Mouse (Mus musculus): Measurements from ENCODE around the gene Nsl1.
A peak's percentile ranks its signal among the peaks of the same experiment; 100 is the strongest.
"Not testable (repeated sequence)": the region's sequence is repeated elsewhere in the genome, so short reads cannot be mapped to it uniquely, and the experiment has no call there.

Nsl1 gene

DNA sequence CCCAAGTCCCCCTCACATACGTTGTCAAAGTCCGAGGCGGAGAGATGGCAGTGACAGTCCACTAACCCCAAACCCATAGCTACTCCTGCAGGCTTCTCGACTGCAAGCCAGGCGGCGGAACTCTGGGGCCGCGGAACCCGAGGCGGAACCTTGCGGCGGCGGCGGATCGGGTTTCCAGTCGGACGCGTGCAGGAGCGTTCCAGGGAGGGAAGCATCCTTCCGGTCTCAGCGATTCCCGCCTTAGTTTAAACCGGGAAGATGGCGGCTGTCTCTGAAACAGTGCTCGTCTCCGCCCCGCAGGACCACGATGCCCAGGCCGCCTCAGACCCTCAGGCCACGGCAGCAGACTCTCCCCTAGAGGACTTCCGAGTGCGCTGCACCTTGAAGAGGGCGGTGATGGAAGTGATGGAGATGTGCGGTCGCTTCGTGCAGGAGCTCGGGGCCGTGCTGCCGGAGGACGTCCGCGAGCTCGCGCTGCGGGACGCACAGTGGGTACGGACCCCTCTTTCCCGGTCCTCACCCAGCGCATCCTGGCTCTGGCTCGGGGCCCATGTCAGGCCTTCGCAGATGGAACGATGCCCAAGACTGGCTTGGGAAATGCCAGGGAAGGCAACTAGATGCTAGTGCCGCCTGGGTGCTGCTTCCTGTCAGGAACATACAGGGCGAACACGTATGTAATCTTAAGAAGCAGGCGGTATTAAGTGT lies at the start of gene Nsl1, which contains the start of gene Tatdn3:
Gene Nsl1, plus strand, starts transcription at position 232 of the 705 bp plus-strand sequence.
Gene Tatdn3, minus strand, starts transcription at position 152 of the 705 bp plus-strand sequence.
- DNase-seq: peak; percentile 90

DNA sequence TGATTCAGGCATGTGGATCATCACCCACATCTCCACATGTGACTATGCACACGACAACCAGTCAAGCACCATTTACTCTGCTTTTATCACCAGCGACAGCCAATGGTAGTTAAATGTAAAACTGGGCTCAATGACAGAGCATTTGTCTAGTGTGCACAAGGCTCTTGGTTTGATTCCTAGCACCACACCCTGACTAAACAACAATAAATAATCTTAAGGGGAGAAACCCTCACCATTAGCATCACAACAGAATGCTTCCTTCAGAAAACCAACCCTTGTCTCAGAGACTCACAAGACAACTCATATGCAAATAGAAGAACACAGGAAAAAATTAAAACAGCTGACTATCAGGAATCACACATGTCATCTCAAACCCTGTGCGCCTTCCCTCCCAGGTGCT lies 48.5 kb upstream of the Nsl1 start:
- no peak for DNase-seq

DNA sequence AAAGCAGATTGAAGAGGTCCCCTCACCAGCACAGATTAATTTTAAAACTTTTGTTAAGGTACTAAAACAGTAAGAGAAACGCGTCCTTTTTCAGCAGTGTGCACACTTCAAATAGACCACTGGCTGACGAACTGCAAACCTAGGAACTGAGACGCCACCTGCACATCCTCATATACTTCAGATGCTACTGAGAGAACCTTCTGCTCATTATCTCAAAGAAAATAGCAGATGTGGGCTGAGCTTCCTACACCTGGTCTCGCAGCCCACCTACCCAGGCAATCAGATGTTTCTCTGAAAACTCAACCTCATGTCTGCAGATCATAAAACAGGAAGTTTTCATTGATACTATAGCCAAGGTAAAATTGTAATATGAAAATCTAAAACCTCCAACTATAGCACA lies 43.0 kb upstream of the Nsl1 start:
- DNase-seq: no peak

DNA sequence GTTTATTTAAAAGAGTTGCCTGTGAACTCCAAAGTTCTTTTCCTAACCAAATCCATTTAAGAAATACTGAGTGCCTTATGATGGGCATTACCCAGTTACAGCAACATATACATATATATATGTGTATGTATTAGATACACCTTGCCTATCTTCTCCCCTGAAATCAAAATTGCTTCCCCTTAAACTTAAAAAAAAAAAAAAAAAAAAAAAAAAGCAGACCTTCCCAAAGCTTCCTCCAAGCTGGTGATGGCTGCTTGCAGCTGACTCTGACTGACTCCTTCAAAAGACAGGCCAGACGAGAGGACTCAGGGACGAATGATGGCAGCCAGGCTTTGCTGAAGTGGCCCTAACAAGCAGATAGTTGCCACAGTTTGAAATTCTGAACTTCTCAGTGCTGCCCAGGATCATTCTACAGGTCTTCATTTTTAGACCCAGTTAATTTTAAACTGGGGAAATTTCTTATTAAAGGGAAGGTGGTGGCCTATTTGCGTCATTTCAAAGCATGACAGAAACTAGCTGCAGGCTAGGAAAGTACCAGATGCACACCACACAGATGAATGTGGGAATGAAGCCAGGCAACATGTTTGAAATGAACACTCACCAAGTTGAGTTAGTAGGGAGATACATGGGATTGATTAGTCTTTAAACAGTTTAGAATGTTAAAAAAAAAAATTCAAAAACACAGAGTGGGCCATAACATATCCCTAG lies 42.4 kb upstream of the Nsl1 start:
- DNase-seq: no peak

DNA sequence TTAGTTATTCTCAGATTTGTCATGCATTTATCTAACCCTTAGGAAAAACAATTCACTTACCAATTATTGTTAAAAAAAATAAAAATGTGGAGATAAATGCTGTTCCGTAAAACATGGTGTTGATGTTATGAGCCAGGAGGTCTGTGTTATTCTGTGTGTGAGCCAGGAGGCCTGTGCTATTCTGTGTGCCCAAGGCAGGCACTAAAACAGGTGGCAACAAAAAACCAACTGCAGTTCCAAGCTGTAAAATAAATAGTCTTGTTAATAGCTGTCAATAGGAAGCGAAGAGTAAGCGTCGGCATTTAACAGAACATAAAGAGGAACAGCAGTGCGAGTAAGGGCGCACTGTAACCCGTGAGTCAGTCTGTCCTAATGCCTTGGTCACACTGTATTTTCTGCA lies 41.8 kb upstream of the Nsl1 start:
- no peak for DNase-seq

DNA sequence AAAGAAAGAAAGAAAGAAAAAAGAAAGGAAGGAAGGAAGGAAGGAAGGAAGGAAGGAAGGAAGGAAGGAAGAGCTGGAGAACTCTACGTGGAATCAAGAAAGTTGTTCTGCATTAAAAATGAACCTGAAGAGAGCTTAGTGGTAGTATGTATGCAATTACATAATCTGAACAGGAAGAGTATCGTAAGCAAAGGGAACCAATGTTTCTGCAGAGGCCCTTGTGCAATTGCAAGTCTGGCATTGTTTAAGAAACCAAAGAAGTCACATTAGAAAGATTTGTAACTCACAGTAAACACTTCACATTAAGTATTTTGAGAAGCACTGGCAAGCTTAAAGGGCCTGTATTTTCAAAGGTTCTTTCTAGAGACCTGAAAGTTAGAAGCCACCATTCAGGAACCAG lies 39.7 kb upstream of the Nsl1 start:
- DNase-seq: no peak

DNA sequence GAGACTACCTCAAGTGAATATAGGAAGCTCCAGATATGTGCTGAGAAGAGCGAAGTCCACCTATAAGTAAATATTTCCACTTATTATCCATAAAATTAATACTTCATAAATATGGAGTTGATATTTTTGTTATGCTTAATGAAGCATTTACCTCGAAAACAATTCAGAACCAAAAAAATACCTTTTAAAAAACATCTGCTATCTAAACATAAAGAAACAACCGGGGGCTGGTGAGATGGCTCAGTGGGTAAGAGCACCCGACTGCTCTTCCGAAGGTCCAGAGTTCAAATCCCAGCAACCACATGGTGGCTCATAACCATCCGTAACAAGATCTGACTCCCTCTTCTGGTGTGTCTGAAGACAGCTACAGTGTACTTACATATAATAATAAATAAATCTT lies 39.0 kb upstream of the Nsl1 start:
- not testable (repeated sequence) for DNase-seq

DNA sequence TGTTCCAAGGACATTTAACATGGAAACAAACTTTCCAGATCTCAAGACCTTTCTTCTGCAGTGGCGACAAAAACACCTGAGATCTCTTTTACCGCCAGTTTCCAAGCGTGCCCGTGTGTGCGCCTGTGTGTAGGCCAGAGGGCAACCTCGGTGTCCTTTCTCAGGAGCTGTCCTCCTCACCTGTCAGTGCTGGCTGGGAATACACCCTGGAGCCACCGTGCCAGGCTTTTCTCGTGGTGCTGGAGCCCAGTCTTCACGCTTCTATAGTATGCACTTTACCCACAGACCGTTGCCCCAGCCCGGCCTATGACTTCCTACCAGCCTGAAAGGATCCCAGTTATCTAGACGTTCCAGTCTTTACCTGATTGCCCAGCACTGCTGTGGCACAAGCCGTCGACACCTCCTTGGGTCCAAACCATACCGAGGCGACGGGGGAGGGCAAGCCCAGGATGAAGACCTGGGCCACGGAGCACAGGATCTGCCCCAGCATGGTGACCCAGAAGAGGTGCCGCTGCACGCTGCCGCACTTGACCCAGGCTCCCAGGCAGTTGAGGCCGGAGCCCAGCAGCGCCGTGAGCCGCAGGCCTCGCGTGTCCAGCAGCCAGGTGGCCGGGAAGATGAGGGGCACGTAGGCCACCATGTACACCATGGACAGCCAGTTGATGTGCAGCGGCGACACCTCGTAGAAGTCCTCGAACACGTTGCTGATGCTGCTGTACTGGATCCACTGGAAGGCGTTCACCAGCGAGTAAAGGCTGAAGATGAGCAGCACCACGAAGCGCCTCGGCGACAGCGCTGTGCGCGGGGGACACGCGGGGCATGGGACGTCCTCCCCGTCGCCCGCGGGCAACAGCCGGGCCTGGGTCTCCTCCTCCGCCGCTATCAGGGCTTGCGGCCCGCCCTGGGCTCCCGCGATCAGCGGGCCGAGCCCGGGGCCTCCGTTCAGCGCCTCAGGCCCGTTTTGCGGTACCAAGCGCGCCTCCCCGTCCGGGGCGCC lies 37.5 kb upstream of the Nsl1 start:
- DNase-seq: no peak

DNA sequence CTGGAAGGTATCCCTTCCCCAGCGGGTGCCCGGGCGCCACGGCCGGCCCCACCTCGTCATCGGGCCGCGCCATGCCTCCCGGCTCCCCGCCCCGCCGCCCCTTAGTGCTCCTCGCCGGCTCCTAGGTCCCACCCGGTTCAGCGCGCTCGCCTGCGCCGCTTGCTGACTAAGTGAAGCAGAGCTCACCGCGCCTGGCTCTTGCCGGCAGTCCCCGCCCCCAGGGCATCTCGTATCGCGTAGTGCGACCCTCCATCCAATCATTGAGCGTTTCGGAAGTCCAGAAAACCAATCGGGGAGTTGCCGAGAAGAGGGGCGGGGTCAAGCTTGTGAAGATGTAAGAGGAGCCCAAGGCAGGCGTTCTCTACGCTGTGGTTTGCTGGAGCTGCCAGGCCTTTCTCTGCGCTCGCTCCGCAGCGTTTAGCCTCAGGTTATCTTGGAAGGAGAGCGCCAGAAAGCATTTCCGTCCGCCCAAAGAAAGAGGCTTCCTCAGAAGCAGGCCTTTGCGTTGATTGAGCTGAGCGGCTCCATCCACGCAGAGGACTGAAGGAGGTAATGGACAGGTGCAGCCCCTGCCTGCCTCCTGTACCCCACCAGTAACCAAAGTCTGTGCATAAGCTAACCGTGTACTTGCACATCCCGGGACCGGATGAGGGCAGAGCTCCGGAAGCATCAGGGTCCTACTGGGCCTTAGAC lies 36.6 kb upstream of the Nsl1 start, which contains the start of gene Flvcr1:
Gene Flvcr1, minus strand, starts transcription at position 138 of the 693 bp plus-strand sequence.
- DNase-seq: peak; percentile 100

DNA sequence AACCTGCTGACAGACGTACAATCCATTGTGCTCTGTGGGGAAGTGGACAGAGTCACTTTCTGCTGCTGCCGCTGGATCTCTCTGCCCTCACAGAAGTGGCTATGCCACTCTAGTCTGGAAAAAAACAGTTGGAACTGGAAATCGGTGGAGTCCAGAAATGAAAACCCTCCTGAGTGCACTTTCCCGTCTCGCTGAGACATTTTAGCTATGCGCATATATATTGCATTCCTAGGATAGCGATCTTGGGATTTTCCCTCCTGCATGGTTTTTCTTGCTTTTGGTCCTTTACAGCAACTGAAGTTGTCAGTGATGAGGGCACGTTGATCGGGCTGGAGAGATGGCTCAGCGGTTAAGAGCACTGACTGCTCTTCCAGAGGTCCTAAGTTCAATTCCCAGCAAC lies 32.6 kb upstream of the Nsl1 start:
- DNase-seq: no peak

DNA sequence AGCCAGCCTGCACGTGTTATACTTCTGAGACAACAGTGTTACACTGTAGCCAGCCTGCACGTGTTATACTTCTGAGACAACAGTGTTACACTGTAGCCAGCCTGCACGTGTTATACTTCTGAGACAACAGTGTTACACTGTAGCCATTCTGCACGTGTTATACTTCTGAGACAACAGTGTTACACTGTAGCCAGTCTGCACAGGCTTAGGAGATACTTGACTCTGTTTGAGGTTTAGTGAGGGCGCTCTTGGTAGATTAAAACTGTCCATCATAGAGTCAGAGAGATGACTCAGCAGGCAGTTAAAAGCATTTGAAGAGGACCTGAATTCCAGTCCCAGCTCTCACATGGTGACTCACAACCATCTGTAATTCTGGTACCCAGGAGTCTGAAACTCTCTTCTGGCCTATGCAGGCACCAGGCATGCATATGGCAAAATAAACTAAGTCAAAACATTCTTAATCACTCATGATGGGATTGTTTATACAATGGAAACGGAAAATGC lies 31.8 kb upstream of the Nsl1 start:
- not testable (repeated sequence) for DNase-seq

DNA sequence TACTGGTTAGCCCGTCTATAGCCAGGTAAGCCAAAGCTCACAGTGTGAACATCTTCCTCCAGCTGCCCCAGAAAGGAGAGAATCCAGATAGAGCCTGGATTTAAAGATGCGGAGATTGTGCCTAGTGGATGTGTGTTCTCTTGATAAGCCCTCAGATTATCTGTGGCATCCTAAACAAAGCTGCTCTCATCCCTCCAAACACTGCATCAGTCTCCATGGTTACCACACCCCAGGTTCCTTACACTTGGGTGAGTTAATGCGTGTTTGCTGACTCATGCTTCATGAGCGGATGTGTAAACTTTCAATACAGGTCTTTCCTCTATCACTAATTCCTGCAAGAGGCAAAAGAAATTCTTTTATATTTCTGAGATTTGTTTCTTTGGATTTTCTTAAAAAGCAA lies 27.2 kb upstream of the Nsl1 start:
- no peak for DNase-seq

DNA sequence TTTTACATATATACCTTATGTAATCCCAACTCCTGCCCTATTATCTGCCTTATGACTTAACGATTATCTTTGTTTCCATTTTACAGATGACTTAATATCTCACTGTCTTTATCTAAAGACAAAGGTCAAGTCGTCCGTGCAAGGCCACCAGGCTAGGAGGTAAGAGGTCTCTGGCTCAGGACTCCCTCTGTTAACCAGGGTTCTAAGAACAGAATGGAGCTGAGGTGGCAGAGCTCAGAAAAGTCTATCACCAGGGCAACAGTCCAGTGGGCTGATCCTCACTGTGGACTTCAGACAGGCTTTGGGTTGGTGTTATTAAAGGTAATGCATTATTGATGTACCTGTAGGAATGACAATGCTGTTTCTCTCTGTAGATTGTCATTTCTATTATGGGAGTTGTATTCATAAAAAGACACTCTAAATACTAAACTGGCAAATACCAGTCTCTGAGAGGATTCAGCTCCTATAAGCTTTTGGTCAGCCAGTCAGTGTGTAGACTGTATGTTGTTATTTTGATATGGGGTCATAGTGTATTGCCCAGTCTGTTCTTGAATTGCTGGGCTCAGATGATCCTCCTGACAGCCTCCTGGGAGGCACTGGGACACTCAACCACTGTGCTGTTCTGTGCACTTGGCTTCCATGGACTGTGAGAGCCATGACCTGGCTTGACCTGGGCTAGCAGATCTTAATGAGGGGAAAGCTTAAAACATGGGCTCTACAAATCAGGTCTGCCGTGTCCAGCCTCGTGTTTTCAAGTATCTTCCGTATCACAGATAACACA lies 26.1 kb upstream of the Nsl1 start, which contains the start of gene Spata45:
Gene Spata45, plus strand, starts transcription at position 86 of the 781 bp plus-strand sequence.
- no peak for DNase-seq

DNA sequence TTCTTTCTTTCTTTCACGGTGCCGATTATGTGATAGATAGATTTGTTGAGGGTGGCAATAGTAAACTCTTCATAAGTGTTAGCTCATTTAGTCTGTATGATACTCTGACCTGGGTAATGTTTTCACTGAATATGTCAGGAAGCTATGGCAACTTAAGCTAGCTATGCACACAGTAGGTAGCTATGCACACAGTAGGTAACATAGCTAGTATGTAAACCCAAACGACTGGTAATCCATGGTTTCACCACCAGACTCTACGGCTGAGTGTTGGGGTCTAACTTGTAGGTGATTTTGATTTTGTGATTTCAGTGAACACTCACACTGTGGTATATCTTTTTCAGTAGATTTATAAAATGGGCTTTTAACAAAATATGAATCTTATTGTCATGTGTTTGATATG lies 24.8 kb upstream of the Nsl1 start:
- DNase-seq: no peak

DNA sequence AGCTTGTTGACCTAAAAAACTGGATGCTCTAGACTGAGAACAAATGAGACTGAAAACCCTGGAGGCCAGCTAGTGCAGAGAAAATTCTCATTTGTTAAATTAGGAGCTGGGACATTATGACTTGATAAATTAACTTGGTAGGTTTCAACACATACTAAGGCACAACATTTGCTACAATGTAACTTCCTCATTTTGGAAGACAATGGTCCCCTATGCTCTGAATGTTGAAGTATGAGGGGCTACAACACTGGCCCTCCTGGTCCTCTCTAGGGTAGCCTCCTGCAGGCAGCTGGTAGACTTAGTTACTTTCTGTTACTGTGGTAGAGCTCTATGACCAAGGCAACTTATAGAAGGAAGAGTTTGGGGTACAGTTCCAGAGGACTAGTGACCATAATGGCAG lies 21.5 kb upstream of the Nsl1 start:
- no peak for DNase-seq

DNA sequence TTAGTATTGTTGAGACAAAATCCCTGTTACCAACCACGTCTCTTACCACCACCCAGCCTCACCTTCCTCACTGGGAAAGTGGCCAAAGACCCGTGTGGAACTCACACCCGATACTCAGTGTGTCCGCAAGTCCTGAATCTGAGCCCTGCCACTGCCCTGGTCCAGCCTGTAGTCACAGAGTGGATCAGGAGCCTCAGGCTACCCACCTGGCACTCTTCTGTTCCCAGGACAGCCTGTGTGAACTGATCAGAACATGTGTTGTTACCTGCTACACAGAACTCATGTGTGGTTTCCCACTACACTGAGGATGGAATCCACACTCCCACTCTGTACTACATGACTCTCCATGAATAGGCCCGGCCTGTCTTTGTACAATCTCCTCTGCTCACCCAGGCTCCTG lies 20.7 kb upstream of the Nsl1 start:
- no peak for DNase-seq

DNA sequence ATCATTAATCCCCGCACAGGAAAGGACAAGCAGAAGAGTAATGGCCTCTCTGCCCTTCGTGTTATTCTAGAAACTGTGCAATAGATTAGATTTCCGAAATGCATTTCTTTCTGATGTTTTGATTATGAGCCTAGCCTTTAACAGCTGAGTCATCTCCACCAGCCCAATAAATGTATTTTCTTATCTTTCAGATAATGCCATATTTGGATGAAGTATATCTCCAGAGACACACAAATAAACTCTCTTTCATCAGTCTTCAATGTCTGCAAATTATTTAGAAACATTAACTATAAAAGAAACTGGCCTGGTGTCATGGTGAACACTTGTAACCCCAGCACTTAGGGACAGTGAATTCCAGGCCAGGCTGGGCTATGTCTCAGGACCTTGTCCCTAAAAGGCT lies 20.1 kb upstream of the Nsl1 start:
- DNase-seq: no peak

DNA sequence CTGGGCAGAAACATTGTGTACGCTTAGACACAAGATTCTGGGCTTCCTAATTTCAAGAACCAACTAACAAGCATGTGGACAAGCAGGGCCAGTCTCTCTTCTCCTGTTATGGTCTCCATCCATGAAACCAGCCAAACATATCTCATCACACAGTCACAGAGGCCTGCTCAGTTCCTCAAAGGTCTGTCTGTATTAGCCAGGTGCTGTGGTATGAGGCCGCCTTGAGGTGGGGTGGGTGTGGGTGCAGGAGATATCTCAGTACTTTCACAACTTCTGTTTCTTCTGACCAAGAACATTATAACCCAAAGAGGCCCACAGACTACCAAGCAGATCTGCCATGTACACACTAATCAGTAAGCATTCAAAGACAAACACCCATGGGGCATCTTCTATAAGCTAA lies 17.5 kb upstream of the Nsl1 start:
- no peak for DNase-seq

DNA sequence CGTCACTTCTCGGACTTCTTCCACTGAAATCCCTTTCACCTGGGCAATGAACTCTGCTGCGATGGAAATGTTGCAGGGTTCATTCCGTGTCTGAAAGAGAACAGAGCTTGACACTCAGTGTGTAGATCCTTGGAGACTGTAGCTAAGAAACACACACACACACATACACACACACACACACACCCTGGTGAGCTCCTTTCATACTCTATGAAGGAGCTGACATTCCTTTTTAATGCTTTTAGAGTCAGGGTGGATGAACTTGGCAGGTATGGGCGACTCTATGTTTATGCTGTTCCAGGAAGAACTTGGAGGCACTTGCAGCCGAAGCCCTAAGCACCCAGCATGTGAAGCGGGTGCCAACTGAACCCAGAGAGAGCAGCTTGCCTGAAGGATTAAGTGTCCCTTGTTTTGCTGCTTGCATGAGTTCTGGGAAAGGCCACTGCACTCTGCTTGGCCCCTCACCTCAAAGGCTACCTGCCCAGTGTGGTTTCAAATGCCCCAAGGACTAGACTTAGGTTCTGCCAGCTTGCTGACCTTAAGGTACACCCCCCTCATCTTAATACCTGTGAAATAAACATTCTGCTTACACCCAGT lies 16.5 kb upstream of the Nsl1 start:
- DNase-seq: no peak

DNA sequence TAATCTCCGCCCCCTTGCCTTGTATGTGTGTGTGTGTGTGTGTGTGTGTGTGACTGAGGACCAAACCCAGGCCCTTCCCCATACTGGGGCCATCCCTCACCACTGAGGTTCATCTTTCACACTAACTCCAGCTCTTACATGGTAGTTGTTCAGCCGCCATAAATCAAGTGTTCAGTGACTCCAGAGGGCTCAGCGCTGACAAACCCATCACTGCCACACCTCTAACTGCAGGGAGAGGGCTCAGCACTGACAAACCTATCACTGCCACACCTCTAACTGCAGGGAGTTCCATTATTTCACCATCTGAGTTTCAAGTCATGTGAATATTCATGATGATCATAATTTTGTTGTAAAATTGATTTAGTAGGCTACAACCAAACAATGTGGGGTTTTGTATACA lies 9.3 kb upstream of the Nsl1 start:
- DNase-seq: no peak
